Mouse (Mus musculus) retina, postnatal 1 day (tissue): ENCODE results near the gene Npy4r.

Experiments
- DNase-seq: peaks from one replicate; pipeline ENCODE4 v3.0.0-alpha.2; 2012

Gene Npy4r

GRCm38 (mm10) chr14:34152342-34152741 lies at the start of gene Npy4r:
Gene Npy4r, minus strand, starts transcription at chr14:34152489.
- DNase-seq: peak; percentile 48

GRCm38 (mm10) chr14:34201231-34202035 lies 49.1 kb upstream of the Npy4r start, which contains the start of gene Gprin2:
Gene Gprin2, minus strand, starts transcription at chr14:34201653.
- DNase-seq: peak; percentile 57

- DNase-seq: peak; percentile 72
Observed at GRCm38 (mm10) chr14:34200738-34201230, 48.5 kb upstream of the Npy4r start.

- DNase-seq: no peak
Observed at GRCm38 (mm10) chr14:34196706-34197105, 44.4 kb upstream of the Npy4r start.

GRCm38 (mm10) chr14:34195466-34195865 lies 43.2 kb upstream of the Npy4r start:
- no peak for DNase-seq

GRCm38 (mm10) chr14:34193879-34194278 lies 41.6 kb upstream of the Npy4r start:
- DNase-seq: no peak

- DNase-seq: no peak
Observed at GRCm38 (mm10) chr14:34190361-34190760, 38.1 kb upstream of the Npy4r start.

- DNase-seq: peak; percentile 54
Observed at GRCm38 (mm10) chr14:34188629-34189028, 36.3 kb upstream of the Npy4r start.

- DNase-seq: no peak
Observed at GRCm38 (mm10) chr14:34183101-34183500, 30.8 kb upstream of the Npy4r start.

GRCm38 (mm10) chr14:34179351-34179750 lies 27.1 kb upstream of the Npy4r start:
- DNase-seq: no peak

- no peak for DNase-seq
Observed at GRCm38 (mm10) chr14:34171107-34171506, 18.8 kb upstream of the Npy4r start.

GRCm38 (mm10) chr14:34155752-34156151 lies 3.5 kb upstream of the Npy4r start:
- peak; percentile 57 for DNase-seq

- peak; percentile 82 for DNase-seq
Observed at GRCm38 (mm10) chr14:34154601-34155337, 2.5 kb upstream of the Npy4r start.

GRCm38 (mm10) chr14:34142915-34143314 lies 9.4 kb downstream of the Npy4r start:
- no peak for DNase-seq

- DNase-seq: no peak
Observed at GRCm38 (mm10) chr14:34142316-34142715, 10.0 kb downstream of the Npy4r start.

GRCm38 (mm10) chr14:34139671-34140664 lies 12.3 kb downstream of the Npy4r start:
- DNase-seq: no peak

GRCm38 (mm10) chr14:34135391-34135790 lies 16.9 kb downstream of the Npy4r start:
- DNase-seq: no peak

GRCm38 (mm10) chr14:34131216-34131615 lies 21.1 kb downstream of the Npy4r start:
- no peak for DNase-seq

- DNase-seq: no peak
Observed at GRCm38 (mm10) chr14:34121691-34122090, 30.6 kb downstream of the Npy4r start.

GRCm38 (mm10) chr14:34120923-34121351 lies 31.4 kb downstream of the Npy4r start:
- DNase-seq: no peak

GRCm38 (mm10) chr14:34120016-34120910 lies 32.0 kb downstream of the Npy4r start:
- no peak for DNase-seq
